Mouse (Mus musculus) megakaryocyte, adult 5-6 weeks (primary cell): ENCODE data around the gene Zfp398. TPM values are rescaled to one million over a fixed set of nuclear protein-coding genes. Genes with fewer than 3 reads are reported as not detected.

Experiments
- ATAC-seq: 2 replicates; pipeline ENCODE4 v1.8.0; 2016; ENCODE audit warnings: mild to moderate bottlenecking, inconsistent platforms; ENCODE audit not compliant: poor library complexity, severe bottlenecking
- total RNA-seq, 2 experiments: library from RNA; stranded (forward) in 1 of 2; stranded (reverse) in 1 of 2; fragments of 153-499, 151-499 nt in 1 of 2; fragments of 221-1000, 200-1000 nt in 1 of 2; gene quantifications; 2 replicates each; pipeline versions ENCODE4 v1.2.3 to v1.2.4; 2015 to 2017

Gene Zfp398
- total RNA-seq, 2 experiments from 2014 or later: 10.4 to 10.5 TPM

DNA sequence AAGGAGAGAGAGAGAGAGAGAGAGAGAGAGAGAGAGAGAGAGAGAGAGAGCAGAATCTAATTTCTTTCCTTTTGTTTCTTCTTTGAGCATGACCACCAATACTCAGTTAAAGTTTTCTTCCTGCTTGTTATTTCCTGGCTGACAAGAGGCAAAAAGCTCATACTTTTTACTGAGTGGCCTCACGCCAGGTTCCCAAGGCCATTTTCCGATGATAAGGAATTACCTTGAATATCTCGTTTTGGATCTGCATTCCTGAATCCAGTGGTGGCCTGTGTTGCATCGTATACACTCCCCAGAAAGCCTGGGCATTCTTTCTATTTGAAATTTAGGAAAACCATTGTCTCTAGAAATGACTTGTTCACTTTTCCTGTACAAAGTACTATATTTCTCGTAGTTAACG lies 64.0 kb downstream of the Zfp398 start:
- ATAC-seq: no peak

DNA sequence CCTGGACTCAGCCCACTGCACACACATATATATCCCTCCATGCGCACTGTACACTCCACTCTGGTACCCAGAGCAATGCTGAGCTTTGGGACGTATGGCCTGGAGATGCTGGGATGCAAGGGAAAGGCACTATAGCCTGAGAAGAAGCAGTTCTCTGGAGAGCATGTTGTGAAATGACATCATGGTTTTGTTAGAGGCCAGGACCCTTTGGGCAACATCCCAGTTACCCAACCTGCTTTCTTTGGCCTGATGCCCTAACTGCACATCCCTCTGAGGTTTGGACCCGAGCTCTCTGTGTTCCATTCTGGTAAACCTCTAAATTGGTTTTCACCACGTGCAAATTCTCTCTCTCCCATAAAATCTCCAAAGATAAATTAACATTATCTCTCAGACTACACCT lies 68.1 kb downstream of the Zfp398 start:
- ATAC-seq: no peak

DNA sequence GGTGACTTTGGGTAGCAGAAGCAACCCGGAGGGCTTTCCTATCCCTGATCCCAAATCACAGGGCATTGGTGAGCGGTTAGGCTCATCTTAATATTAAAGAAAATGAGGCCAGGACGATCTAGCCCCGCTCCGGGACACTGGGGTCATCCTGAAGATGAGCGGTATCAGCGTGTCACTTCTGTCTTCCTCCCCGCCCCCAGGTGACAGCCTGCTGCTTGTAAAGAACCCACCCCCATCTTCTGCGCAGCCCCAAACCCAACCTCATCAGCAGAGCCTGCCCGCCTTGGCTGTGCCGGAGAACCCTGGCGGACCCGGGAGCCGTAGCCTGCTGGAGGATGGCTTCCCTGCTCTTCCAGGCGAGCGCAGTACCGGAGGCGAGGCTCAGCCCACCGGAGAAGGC lies 68.9 kb downstream of the Zfp398 start:
- ATAC-seq: no peak

DNA sequence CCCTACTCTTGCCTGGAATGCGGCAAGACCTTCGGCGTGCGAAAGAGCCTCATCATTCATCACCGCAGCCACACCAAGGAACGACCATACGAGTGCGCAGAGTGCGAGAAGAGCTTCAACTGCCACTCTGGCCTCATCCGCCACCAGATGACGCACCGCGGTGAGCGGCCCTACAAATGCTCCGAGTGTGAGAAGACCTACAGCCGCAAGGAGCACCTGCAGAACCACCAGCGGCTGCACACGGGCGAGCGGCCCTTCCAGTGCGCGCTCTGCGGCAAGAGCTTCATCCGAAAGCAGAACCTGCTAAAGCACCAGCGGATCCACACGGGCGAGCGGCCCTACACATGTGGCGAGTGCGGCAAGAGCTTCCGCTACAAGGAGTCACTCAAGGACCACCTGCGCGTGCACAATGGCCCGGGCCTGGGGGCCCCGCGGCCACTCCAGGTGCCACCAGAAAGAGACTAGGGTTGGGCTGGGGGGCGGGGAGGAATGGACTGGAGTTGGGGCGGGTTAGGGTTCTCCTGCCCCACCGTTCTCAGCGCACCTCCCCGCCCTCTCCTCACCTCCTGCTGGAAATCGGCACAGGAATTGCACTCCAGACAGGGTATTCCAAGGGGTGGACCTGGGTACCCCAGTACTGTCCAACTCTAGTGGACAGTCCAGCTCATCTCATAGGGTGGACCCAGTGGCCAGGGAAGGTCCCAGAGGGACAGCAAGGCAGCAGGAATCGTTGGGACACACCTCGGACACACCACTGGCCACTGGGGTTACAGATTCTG lies 69.6 kb downstream of the Zfp398 start:
- ATAC-seq: no peak

DNA sequence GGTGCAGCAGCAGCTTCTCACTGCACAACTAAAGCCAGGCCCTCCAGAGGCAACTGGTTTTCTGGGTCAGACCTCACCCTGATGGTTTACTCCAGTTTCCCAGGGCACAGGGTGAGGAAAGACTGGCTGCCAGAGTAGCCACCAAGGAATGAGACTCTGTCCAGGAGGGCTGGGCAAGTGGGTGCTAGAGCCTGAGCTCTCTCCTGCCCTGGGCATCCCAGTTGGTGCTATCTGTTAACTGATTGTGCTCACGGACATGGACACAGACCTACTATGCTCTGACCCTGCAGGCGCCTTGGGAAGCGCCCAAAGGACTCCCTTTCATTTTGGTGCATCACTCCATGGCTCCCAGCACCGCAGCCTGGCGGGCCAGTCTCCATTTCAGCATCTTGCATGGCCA lies 70.9 kb downstream of the Zfp398 start:
- no peak for ATAC-seq

DNA sequence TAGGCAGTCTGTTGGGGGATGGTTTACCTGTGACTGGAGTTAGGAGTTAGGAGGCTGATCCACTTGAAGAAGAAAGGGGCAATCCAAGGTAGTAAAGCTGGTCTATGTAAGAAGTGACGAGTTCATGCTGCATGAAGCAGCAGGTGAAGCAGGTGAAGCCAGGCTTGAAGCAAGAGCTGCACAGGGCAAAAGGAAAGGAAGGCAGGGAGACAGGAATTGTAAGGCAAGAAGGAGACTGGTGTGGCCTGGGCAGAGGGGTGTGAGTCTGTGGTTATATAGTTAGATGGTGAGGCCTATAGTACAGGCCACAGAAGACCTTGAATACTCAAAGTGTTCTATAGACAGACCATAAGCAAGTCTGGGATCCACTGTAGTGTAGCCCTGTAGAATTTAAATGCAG lies 73.5 kb downstream of the Zfp398 start:
- ATAC-seq: no peak

DNA sequence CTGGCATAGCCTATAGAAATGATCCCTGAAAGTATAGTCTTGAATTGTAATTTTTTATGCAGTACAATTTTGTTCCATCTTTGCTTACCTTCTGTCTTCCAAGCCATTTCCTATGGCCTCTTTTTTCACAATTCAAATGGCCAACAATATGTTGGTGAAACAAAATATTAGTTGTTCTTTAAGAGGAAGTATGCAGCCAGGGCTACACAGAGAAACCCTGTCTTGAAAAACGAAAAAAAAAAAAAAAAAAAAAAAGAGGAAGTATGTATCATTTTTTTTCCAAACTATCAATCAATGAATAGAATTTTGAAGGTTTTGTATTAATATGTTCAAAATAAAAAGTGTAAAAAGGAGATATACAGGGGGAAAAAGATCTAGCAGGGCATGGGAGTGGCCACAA lies 76.2 kb downstream of the Zfp398 start:
- ATAC-seq: peak; percentile 51; the same call in 1 of the 2 replicates

DNA sequence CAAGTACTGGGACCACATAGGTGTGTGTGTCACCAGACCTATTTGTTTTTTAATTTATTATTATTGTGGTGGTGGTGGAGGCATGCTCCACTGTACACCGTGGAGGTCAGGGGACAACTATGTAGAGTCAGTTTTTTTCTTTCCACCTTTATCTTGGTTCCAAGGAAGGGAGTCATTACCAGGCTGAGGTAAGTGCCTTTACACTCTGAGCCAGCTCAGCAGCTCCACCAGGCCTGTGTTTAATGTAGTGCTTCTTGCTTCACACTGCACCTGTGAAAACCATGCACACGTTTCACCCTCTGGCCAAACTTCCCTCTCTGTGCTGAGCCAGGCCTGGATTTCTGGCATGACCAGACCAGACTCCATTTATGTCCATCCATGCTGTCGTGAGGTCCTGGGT lies 77.5 kb downstream of the Zfp398 start:
- no peak for ATAC-seq

DNA sequence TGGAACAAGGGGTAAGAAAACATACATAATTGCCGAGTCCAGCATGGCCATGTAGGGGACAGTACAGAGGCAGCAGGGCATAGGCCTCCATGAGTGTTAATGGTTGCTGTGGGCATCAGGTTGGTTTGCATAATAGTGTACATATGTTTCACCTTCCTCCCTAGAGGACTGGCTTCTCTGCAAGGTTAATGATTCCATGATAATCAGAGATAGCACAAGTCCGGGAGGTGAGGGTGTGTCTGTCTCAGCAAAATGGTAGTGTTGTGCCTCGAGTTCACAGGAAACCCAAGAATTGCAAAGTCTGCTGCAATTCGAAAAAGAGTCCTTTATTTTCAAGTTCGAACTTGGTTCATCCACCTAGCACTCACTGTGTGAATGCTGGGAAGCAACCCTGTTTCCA lies 81.6 kb downstream of the Zfp398 start:
- no peak for ATAC-seq

DNA sequence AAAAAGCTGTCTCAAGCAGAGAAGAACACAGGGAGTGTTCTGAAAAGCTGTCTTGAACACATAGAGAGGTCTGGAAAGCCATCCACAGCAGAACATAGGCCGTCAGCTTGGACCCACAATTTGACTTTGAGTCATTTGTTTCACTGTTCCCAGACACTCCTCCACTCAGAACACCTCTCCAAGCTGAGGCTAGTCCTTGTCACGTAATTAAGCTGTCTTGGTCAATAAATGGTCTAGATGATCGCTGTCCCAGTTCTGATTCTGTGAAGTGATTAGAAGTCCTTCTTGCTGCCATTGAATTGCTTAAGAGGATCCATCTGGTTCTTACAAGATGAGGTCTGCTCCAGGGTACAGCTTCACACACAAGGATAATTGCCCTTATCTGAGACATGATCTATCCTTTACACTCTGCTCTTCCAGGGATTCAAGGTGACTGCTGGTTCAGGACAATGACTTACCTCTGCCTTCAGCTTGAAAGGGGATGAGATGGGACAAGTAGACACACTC lies 83.4 kb downstream of the Zfp398 start:
- no peak for ATAC-seq

DNA sequence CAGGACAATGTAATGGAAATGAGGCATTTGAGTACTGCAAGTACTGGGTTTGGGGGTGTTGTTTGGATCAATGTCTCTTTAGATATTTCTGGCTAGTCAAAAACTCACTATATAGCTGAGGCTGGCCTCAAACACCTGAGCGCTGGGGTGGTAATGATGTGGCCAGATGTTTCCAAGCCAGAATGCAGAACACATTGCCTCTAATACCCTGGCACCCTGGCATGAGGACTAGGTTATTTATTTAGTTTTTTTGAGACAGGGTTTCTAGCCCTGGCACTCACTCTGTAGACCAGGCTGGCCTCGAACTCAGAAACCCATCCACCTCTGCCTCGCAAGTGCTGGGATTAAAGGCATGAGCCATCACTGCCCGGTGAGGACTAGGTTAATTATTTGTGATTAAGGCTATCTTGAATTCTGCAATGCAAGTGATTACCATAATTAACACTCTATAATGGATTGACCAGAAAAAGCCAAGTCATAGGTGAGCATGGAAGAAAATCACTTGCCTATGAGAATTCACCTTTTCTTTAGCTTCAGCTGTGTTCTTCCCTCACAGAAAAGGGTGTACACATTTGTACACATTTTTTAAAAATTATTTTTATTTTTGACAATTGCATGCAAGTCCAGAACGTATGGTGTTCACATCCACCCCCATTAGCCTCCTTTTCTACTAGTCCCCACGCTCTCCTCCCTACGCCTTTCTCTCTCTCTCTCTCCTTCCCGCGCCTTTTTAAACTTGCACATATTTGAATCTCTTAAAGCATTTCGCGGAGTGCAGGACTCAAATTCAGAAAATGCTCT lies 84.4 kb downstream of the Zfp398 start:
- peak; percentile 17; the same call in 1 of the 2 replicates for ATAC-seq

DNA sequence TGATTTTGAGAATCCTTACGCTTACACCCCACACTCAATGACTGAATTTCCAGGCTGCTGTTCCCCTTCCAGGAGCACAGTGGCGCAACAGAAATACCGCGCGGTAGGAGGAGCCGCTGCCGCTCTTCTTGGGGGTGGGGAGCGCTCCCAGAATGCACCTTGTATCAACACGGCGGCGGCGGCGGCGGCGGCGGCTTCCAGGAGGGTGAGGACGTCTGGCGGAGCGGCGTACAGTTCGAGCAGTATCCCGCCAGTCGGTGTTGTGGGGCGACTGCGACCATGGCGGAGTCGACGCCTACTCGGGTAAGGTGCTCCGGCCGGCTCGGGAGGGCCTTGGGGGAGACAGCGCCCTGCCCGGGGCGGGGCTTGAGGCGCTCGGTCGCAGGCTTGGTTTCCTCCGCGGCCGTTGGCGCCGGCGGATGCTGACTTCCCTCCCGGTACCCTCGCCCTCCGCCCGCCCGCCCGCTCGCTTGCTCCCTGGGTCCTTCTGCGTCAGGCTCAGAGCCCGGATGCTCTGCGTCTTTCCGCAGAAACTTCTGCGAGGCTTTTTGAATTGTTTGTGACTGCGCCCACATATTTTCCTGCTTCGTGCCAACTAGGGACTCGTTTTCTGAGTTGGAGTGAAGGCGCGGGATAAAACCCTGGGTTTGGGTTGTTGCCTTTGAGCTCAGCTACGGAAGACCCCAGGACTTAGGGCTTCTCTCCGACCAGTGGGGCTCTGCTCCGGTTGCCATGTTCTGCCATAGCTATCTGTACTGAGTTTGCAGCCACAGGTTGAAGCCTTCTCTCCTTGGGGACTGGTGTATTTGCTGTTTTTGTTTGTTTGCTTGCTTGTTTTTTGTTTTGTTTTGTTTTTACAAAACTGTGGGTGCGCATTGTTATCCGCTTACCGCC lies 85.2 kb downstream of the Zfp398 start, which contains the start of gene Zfp212:
Gene Zfp212 (plus strand): TSS at position 30 of the 894 bp plus-strand sequence.
- ATAC-seq: peak; percentile 96

Other genes starting within 250 kb of the Zfp398 start
- gene Ezh2, start 240.3 kb upstream of the Zfp398 start, total RNA-seq (2015): 181 and 207 TPM in 2 replicates
- gene Ezh2, start 240.3 kb upstream of the Zfp398 start, total RNA-seq (2017): 125 and 151 TPM in 2 replicates
- 50.6 and 54.3 TPM in 2 replicates for gene Pdia4, start 22.2 kb upstream of the Zfp398 start, total RNA-seq (2015)
- gene Pdia4, start 22.2 kb upstream of the Zfp398 start, total RNA-seq (2017): 166 TPM in 2 replicates
- 0.05 TPM in 1 of 2 replicates, not detected in the other for gene Zfp786, start 4.8 kb upstream of the Zfp398 start, total RNA-seq (2015)
- gene Zfp786, start 4.8 kb upstream of the Zfp398 start, total RNA-seq (2017): not detected in 2 replicates
- gene Zfp282, start 41.5 kb downstream of the Zfp398 start, total RNA-seq (2015): 4.6 and 5.3 TPM in 2 replicates
- gene Zfp282, start 41.5 kb downstream of the Zfp398 start, total RNA-seq (2017): 8.4 and 10.7 TPM in 2 replicates
- 7.1 and 8.8 TPM in 2 replicates for gene Zfp212, start 84.8 kb downstream of the Zfp398 start, total RNA-seq (2015)
- gene Zfp212, start 84.8 kb downstream of the Zfp398 start, total RNA-seq (2017): 7.2 and 9.1 TPM in 2 replicates
- gene Zfp956, start 117.7 kb downstream of the Zfp398 start, total RNA-seq (2015): 0.69 and 0.80 TPM in 2 replicates
- 2.5 and 2.9 TPM in 2 replicates for gene Zfp956, start 117.7 kb downstream of the Zfp398 start, total RNA-seq (2017)
- 5.3 and 5.9 TPM in 2 replicates for gene Zfp777, start 213.2 kb downstream of the Zfp398 start, total RNA-seq (2015)
- gene Zfp777, start 213.2 kb downstream of the Zfp398 start, total RNA-seq (2017): 8.9 and 9.7 TPM in 2 replicates